Mouse (Mus musculus): ENCODE data around the gene Sh3pxd2a. TPM values are rescaled to one million over a fixed set of nuclear protein-coding genes. Genes with fewer than 3 reads are reported as not detected.

Gene Sh3pxd2a
- total RNA-seq (2023), result 10 to 100 TPM; 15.8 to 19.3 TPM

GRCm38 (mm10) chr19:47464304-47465241 is at the start of gene Sh3pxd2a:
TSS of gene Sh3pxd2a (minus strand) at chr19:47464401.

Other genes with a start within 250 kb of the Sh3pxd2a start
- gene Stn1, start 73.1 kb upstream of the Sh3pxd2a start, total RNA-seq (2023), result 10 to 100 TPM; 40.0 to 42.4 TPM
- gene Slk, start 115.3 kb upstream of the Sh3pxd2a start, total RNA-seq (2023), result 100 to 1,000 TPM; 144 to 149 TPM
- under 1 TPM in 1 of 2 experiments, not detected in 1; 0.27 TPM for gene Col17a1, start 227.7 kb upstream of the Sh3pxd2a start, total RNA-seq (2023)

Measured in monocyte, adult 59 days (primary cell).